Mouse (Mus musculus) kidney, adult 2 months (tissue): ENCODE data around the gene G6pdx.

Experiments
- CTCF ChIP-seq: fragments of 200-500 bp; conservative IDR thresholded peaks from 2 replicates; pipeline ENCODE4 v1.5.1; 2011; ENCODE audit warnings: low read depth, mild to moderate bottlenecking, control low read depth, low read length, moderate library complexity, mixed read lengths; ENCODE audit not compliant: insufficient read depth, insufficient read length
- POLR2A ChIP-seq: fragments of 200-500 bp; IDR thresholded peaks from one replicate; pipeline ENCODE4 v1.6.1; 2011; ENCODE audit warnings: low read depth, low read length, control low read depth

DNA sequence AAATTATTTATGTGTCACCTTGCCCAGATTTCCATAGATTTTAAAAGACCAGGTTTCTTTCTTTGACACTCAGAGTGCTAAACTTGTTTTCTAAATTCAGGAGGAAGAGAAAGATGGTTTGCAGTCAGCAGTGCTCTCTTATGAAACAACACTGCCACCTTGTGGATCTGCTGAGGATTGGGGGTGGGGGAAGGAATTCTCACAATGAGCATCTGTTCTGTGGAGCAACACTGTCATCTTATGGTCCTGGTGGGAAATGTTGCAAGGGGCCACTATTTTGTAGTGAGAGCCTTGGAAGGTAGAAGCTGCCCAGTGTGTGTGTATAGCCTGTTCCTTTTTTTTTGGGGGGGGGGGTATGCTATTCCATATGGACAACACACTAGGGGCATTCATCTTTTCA is 15.6 kb downstream of the G6pdx start:
- TF ChIP-seq CTCF: peak; percentile 89
- no peak for TF ChIP-seq POLR2A
